Comparison of ENCODE assay signal across 8 mouse cellular contexts in the genomic region with DNA sequence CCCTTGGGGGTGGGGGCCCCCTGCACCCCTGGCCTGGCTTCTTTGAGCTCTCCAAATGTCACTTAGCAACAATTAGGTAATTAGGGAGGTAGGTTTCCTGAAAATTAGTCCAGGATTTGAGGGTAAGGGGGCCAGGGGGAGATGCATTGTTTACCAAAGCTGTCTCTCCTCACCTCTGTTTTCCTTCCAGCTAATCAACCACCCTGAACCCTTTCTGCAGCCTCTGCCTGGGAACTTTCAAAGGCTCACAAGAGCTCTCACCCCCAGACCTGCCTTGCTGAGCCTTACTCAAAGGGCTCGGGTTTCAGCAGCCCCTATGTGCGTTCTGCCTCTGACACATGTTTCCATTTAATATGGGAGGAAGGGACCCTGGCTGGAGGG.
DNase-seq lines count a peak whose midpoint lies in the region; ATAC-seq and TF ChIP-seq lines count a peak whose summit lies in the region.

No protein-coding gene starts in this region.

- peaks cover 7% of the 10 kb centered on the region for H3K4me1 ChIP-seq in heart, embryonic 11.5 days (ENCODE audit: control insufficient read depth, insufficient read depth, low read length)
- H3K4me1 ChIP-seq in hindbrain, embryonic 13.5 days (replicated peaks): peaks cover 16% of the 10 kb centered on the region
- peaks cover 13% of the 10 kb centered on the region for H3K4me1 ChIP-seq in midbrain, embryonic 12.5 days
- H3K4me1 ChIP-seq in thymus, adult 2 months (replicated peaks; ENCODE audit: control insufficient read depth, insufficient read depth, low read length): no peaks in the 10 kb centered on the region

- no peak for TF ChIP-seq POLR2A in thymus, adult 2 months (IDR thresholded peaks at IDR 0.05; ENCODE audit: control insufficient read depth, extremely low read depth, insufficient read depth, low read length, poor library complexity)

- no peak for DNase-seq in heart, postnatal 10 days
- DNase-seq in embryo, embryonic 10 days (ENCODE audit: low spot score): peak; percentile 83
- DNase-seq in ovary, postnatal 36 days (ENCODE audit: low spot score): no peak
- no peak for DNase-seq in thymus, adult 2 months
- DNase-seq in gastrocnemius, postnatal 10 days: no peak

- no peak overlapping the region for H3K4me3 ChIP-seq in heart, embryonic 11.5 days (ENCODE audit: low read depth, low read length)
- no peak overlapping the region for H3K4me3 ChIP-seq in hindbrain, embryonic 13.5 days
- H3K4me3 ChIP-seq in midbrain, embryonic 12.5 days: no peak overlapping the region
- no peak overlapping the region for H3K4me3 ChIP-seq in thymus, adult 2 months (ENCODE audit: control insufficient read depth, insufficient read depth, low read length)

- H3K9ac ChIP-seq in heart, embryonic 11.5 days (ENCODE audit: low read depth, low read length): peak overlapping the region; percentile 60; the same call in 1 of the 2 replicates
- H3K9ac ChIP-seq in hindbrain, embryonic 13.5 days: peak overlapping the region; percentile 60
- H3K9ac ChIP-seq in midbrain, embryonic 12.5 days (replicated peaks): no peak overlapping the region

- H3K36me3 ChIP-seq in heart, embryonic 11.5 days (ENCODE audit: control insufficient read depth, insufficient read depth, low read length): no peaks in the 10 kb centered on the region
- no peaks in the 10 kb centered on the region for H3K36me3 ChIP-seq in hindbrain, embryonic 13.5 days
- no peaks in the 10 kb centered on the region for H3K36me3 ChIP-seq in midbrain, embryonic 12.5 days
- no peaks in the 10 kb centered on the region for H3K36me3 ChIP-seq in thymus, adult 2 months (ENCODE audit: control insufficient read depth, insufficient read depth, low read length)

- ATAC-seq in heart, embryonic 11.5 days (replicated peaks; ENCODE audit: insufficient number of reproducible peaks, low FRiP score, low TSS enrichment): peak; percentile 59; the same call in 1 of the 2 replicates
- peak; percentile 62 for ATAC-seq in hindbrain, embryonic 13.5 days (ENCODE audit: low FRiP score)
- ATAC-seq in midbrain, embryonic 12.5 days (ENCODE audit: low FRiP score, low read depth): peak; percentile 54

- intact Hi-C loops in heart, postnatal 10 days (cut with DNase I): loop anchor here (1.0 to 10.0 kb wide), 4 partner anchors 42 to 1297 kb away; no protein-coding TSS in a partner anchor

- no peaks in the 10 kb centered on the region for H3K9me3 ChIP-seq in heart, embryonic 11.5 days (replicated peaks; ENCODE audit: control insufficient read depth, low read length)
- H3K9me3 ChIP-seq in hindbrain, embryonic 13.5 days: no peaks in the 10 kb centered on the region
- H3K9me3 ChIP-seq in midbrain, embryonic 12.5 days: no peaks in the 10 kb centered on the region

- no peak for TF ChIP-seq CTCF in thymus, adult 2 months (IDR thresholded peaks at IDR 0.05; ENCODE audit: borderline replicate concordance, control insufficient read depth, extremely low read depth, insufficient read depth, low read length, poor library complexity)

- H3K4me2 ChIP-seq in heart, embryonic 11.5 days: peak overlapping the region; percentile 40
- H3K4me2 ChIP-seq in hindbrain, embryonic 13.5 days: no peak overlapping the region
- H3K4me2 ChIP-seq in midbrain, embryonic 12.5 days (replicated peaks): no peak overlapping the region

- H3K27ac ChIP-seq in heart, embryonic 11.5 days (ENCODE audit: low read depth, low read length): peak overlapping the region; percentile 70
- peak overlapping the region; percentile 83 for H3K27ac ChIP-seq in hindbrain, embryonic 13.5 days
- peak overlapping the region; percentile 70 for H3K27ac ChIP-seq in midbrain, embryonic 12.5 days (replicated peaks)
- no peak overlapping the region for H3K27ac ChIP-seq in thymus, adult 2 months (ENCODE audit: control insufficient read depth, insufficient read depth, low read length)

- 6% methylated on average over 2 of the region's 2 CpGs for whole genome bisulfite sequencing in heart, embryonic 11.5 days (ENCODE audit: insufficient replicate concordance)
- WGBS in hindbrain, embryonic 13.5 days: 6% methylated on average over 2 of the region's 2 CpGs
- 4% methylated on average over 2 of the region's 2 CpGs for WGBS in midbrain, embryonic 12.5 days
- 97% methylated on average over 2 of the region's 2 CpGs for WGBS in thymus, adult 2 months

- no peaks in the 10 kb centered on the region for H3K27me3 ChIP-seq in heart, embryonic 11.5 days (ENCODE audit: control insufficient read depth, insufficient read depth, low read length)
- no peaks in the 10 kb centered on the region for H3K27me3 ChIP-seq in hindbrain, embryonic 13.5 days
- H3K27me3 ChIP-seq in midbrain, embryonic 12.5 days: no peaks in the 10 kb centered on the region
- no peaks in the 10 kb centered on the region for H3K27me3 ChIP-seq in thymus, adult 2 months (ENCODE audit: control insufficient read depth, insufficient read depth, low read length)
